Mouse (Mus musculus) thymus, adult 2 months (tissue): Measurements from ENCODE around the gene Def8.

ENCODE experiments used
- CTCF ChIP-seq: fragments of 200-500 bp; IDR thresholded peaks from 2 replicates; pipeline ENCODE4 v1.5.1; 2012; ENCODE audit warnings: mild to moderate bottlenecking, control low read depth, low read length, moderate library complexity, borderline replicate concordance; ENCODE audit not compliant: control insufficient read depth, poor library complexity, insufficient read depth; ENCODE audit errors: extremely low read depth
- POLR2A ChIP-seq: fragments of 200-500 bp; IDR thresholded peaks from 2 replicates; pipeline ENCODE4 v1.6.1; 2012; ENCODE audit warnings: mild to moderate bottlenecking, low read length, control low read depth, moderate library complexity; ENCODE audit not compliant: control insufficient read depth, poor library complexity, insufficient read depth; ENCODE audit errors: extremely low read depth

- TF ChIP-seq CTCF (no peak), POLR2A (no peak)
These were observed 47.6 kb upstream of the Def8 start for GRCm38 (mm10) chr8:123375701-123376100.
